Mouse (Mus musculus) cerebellum, postnatal 4 days (tissue): ENCODE measurements around the gene Ccdc40.
A peak's percentile ranks its signal among the peaks of the same experiment; 100 is the strongest.
"Not testable (repeated sequence)": the region's sequence is repeated elsewhere in the genome, so short reads cannot be mapped to it uniquely, and the experiment has no call there.

Source experiments
- DNase-seq, 2 experiments: peaks; one replicate each; pipeline ENCODE4 v3.0.0; 2022; ENCODE audit warnings: low spot score in 2 of 2, mixed read lengths in 1 of 2

Gene Ccdc40

DNA sequence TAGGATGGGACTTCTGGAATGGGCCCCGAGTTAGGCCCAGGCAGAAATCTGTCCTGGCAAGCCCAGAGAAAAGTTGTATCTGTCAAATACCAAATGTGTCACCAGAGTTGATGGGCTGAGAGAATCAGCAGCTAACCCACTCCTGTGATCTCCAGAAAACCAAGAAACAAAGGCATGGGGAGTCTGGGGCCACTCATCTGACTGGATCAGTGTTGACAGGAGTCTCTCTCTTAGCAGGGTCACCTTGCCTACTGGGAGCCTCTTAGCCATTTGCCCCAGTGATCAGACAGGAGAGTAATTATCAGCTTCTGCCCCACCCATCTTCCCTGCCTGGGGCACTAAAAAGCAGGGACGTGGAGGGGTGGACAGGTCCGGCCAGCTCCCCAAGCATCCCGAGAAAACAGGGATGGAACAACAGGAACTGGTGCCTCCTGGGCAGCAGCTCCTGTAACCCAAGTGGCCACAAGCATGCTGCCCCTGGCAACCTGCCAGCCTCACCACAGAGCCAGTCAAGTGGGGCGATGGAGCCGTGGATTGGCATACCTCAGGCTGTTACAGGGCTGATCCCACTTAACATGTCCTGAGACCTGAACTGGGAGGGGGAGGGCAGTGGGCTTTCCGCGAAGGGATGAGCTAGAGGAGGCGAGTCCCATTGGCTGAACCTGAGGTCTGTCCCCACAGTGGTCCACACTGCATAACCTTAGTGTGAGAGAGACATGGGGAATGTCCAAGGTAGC is 57.6 kb downstream of the Ccdc40 start:
- DNase-seq = no peak

DNA sequence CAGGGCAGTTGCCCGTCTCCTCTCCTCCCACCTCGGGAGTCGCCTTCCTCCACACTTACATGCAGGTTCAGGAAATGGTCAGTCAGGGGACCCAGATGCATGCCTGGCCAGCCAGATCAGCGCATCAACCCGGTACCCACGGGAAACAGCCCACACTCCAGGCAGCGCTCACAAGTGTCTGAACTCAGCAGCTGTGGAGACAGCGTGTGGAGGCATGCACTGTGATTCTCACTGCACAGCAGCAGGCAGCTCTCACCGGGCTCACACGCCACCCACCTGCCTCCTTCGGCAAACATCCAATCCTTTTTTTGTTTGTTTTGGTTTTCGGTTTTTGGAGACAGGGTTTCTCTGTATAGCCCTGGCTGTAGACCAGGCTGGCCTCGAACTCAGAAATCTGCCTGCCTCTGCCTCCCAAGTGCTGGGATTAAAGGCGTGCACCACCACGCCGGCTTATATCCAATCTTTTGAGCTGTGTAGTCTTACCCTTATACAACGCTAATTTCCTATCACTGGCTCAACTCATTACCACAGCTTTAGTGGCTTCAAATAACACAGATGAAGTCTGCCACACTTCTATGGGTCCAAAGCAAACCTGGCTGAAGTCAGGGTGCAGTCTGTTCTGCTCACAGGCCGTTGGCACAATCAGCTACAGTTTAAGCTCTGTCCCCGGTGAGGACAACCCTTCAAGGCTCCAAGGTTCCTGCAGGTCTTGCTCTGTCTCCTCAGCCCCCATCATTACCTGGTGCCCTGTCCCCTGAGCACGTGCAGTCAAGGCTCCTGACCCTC is 59.0 kb downstream of the Ccdc40 start:
- DNase-seq = no peak

DNA sequence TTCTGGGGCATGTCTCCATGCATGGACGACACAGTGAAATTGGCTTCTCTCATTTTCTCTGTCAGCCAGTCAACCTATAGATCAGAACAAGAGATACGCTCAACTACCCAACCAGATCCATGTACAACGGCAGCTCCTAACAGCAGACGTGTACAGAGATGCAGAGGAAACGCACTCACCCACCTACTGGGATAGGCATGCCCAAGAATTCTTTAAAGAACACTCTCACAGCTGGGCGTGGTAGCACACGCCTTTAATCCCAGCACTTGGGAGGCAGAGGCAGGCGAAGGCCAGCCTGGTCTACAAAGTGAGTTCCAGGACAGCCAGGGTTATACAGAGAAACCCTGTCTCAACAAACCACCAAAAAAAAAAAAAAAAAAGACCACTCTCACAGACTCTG is 64.5 kb downstream of the Ccdc40 start:
- DNase-seq = not testable (repeated sequence)

DNA sequence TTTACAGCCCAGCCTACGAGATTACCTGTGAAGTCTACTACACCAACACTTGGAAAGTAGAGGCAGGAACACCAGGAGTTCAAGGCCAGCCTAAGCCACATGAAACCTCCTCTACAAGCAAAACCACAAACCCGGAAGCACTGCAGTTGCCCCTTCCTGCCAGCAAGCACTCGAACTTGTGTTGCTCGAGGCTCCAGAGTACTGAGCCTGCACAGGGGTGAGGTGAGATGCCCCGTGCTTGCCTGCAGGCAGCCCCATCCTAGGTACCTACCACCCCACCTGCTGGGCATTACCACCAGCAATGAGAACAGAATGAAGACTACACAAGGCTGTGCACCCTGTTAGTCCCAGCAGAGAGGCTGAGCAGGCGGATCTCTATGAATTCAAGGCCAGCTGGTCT is 69.6 kb downstream of the Ccdc40 start:
- no peak for DNase-seq

- DNase-seq = no peak
Observed at GRCm38 (mm10) chr11:119298917-119299316, 70.5 kb downstream of the Ccdc40 start.

DNA sequence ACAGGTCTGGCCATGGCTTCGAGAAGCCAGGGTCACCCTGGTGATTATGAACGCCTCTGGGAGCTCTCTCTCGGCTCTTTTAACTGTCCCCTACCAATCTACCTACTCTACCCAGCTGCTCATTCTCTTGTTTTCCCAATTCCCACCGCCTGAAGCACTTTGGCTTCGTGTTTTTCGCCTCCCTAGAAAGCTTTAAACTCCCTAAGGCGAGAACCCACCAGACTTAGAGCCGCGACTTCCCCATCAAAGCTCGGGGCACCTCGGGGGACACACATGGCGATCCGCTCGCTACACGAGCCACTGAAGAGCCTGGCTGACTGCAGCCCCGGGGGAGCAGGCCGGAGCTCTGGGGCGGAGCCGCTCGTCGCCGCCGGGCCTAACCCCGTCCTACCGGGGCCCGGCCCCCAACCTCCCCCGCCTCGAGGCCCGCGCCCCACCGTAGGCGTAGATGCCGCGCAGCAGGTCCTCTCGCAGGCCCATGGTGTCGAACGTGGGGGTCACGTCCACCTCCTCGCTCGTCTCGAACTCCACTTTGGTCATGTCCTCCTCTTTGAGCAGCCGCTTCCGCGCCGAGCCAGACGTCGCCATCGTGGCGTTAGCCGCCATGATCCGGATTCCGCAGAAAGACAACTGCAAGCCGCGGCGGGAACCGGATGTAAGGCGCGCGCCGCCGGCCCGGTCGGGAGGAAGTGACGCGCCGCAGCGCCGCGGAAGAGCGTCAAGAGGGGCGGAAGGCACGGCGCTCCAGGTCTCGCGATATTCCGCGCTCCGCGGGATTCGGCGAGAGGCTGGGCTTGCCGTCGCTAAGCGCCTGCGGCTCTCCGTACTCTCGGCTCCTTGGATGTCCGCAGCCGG is 71.2 kb downstream of the Ccdc40 start, which contains the start of gene Eif4a3:
TSS of gene Eif4a3 (minus strand) at position 699 of the 855 bp plus-strand sequence.
- DNase-seq = peak; percentile 91 to 99

DNA sequence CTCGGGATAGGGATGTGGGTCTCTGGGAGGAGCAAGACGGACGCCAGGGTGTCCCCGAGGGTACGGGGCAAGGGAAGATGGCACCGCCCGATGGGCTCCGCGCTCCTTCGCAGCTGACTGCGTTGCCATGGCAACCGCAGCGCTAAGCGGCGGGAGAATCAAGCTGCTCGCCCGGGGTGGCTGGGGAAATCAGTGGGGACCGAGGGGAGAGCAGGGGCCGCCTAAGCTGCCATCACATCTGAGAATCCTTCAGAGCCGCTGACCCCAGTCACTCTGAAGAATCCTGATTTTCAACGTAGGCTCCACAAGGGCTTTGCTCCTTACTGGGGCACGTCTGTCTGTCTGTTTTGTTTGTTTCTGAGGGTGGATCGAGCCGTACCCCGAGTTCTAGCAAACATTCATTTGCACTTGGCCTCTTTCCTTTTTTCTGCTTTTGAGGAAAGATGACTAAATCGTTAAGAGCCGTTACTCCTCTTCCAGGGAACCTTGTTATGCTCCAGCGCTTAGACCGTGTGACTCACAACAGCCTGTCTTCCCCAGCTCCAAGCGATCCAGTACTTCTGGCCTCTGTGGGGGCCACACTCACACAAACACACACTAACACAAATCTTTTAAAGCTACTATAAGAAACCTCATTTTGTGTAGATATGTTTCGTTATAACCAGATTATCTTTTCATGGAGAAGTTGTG is 72.0 kb downstream of the Ccdc40 start:
- DNase-seq = no peak

GRCm38 (mm10) chr11:119300986-119301385 is 72.6 kb downstream of the Ccdc40 start:
- no peak for DNase-seq

GRCm38 (mm10) chr11:119304904-119305712 is 76.7 kb downstream of the Ccdc40 start:
- peak in 1 of 2 experiments; percentile 32 for DNase-seq

GRCm38 (mm10) chr11:119306762-119307657 is 78.6 kb downstream of the Ccdc40 start:
- no peak for DNase-seq

DNA sequence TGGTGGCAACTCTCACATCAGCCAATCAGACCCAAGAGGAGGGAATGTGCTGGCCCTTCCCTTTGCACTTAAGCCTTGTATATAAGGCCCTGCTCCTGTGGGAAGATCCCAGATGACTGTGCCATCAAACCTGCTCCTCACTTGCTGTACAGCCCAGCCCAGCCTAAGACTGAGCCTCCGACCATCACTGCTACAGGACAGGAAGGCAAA is 79.2 kb downstream of the Ccdc40 start, which contains the start of gene Card14:
TSS of gene Card14 (plus strand) at position 111 of the 210 bp plus-strand sequence.
- DNase-seq = no peak

DNA sequence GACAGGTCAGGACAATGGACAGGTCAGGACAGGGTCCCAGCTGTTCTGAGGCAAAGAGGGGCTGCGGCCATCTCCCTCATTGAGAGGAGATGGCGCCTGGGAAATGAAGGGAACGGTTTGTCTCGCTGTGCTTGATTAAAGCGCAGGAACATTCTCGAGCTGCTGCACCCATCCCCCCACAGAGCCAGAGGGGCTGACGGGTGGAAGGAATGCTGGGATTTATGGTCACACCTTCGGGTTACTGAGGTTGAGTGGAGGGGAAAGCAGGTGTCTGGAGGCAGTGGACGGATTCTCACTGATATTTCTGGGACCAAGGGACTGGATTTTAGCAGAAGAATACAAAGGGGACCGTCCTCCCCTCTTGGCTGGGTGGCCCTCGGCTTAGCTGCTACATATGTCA is 79.5 kb downstream of the Ccdc40 start:
- no peak for DNase-seq

GRCm38 (mm10) chr11:119310621-119311020 is 82.2 kb downstream of the Ccdc40 start:
- DNase-seq = no peak

DNA sequence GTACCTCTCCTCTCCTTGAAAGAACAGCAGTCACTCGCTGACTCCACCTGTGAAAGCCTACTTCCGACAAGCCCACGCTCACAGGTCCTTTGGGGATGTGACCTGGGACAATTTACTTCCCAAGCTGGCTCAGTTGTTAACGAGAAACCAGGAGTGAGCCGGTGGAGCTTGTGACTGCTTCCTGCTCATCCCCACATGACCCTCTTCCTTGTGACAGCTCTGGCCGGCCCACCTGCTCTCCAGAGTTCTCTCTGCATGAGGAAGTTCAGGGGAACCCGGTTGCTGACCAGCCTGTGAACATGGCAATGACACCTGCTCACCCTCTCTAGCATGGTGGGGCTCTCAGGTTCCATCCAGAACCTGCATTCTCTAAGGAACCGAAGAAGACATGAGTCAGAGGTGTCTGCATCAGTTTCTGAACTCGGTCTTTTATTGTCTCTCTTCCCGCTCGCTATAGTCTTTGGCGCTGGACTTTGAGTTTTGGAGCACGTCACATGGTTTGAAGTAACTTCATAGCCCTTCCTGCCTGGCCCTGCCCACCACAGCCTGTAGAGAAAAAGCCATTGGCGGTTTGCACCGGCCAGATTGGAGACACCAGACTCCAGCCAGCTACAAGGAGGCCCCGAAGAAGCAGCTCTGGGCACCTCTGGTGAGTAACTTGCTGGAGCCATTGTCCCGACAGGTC is 86.0 kb downstream of the Ccdc40 start:
- no peak for DNase-seq
